Mouse (Mus musculus): ENCODE data around the gene Lrig2.

The Lrig2 gene

DNA sequence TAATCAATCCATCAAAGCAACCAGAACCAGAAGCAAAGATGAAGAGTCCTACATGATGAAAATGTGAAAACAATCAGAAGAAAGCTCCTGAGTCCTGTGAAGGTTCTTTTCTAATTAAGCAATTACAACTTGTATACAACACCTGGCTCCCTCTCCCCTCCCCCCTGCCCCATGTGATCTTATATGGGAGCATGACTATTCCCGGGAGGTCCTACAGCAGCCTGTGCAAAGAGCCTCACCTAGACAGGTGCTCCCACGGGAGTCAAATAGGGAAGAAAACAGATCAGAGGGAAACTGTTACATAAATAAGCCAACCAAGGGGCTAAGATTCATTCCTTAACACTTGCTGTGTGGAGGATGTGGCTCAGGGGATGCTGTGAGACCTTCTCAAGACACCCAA, 143.8 kb downstream of the Lrig2 start:
- no peak for DNase-seq (ENCODE audit: low spot score)

DNA sequence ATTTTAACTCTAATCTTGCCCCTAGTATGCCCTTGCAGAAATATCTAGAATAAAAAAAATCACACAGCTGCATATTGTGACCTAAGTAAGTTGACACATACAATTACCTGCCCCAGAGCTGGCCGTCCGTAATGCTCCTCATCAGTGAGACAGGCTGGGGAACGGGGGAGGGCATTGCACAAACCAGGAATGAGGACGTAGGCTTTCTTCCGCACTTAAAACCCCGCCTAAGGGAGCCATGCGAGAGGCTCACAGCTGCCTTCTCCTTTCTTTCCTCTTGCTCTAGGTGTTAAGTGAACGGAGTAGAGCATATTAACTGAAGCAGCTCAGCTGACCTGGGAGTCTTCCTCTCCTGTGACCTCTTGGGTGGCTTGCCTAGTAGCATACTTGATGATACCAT, 149.9 kb downstream of the Lrig2 start:
- DNase-seq (ENCODE audit: low spot score): no peak

DNA sequence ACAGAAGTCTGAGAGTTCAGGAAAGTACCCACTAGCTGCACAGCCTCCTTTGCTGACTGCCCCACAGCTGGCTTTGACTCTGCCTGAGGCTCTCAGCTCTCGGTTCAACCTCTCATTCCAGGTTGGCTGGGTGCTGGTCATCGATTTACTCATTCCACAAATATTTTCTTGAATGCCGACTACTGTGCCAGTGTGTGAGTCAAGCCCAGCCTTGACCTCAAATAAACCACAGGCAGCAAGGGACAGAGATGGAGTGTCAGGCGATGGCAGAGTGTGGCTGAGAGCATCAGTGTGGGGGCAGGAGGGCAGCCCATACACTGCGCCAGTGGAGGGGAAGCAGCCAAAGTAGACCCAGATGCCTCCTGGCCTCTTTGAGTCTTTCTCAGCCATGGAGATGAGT, 151.4 kb downstream of the Lrig2 start:
- peak; percentile 44 for DNase-seq (ENCODE audit: low spot score)

DNA sequence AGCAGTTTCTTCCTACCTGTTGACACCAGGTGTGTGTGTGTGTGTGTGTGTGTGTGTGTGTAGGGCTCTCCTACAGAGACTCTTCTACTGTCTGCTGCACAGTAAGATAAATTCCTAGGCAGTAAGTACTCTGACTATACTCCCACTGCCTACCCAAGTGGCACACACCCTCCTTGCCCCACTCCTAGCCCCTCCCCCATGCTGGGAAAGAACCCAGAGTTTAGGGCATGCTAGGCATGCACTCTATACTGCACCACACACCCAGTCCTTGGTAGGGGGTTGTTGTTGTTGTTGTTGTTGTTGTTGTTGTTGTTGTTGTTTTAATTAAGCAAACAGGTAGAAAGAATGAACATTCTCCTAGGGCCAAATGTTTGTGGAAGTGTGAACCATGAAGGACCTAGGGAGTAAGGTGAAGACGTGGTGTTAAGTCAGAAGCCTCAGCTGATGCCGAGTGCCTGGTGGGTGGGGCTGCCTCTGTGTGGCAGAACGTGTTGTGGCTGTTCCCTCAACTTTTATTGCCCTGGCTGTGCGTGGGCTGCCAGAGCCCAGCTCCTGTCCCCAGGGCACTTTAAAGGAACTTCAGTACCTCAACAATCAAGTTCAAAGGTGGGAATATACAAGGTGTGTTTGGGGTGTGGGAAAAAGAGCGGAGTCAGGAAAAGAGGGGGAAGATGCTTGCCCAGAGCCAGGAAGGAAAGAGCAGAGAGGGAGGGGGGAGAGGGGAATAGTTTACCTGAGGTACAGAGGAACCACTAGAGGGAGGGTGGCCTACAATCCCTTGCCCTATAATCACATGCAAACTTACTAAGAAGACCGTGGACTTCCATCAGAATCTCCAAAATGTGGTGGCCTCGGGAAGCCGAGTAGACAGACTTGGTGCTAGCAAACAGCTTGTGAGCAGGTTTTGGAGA, 152.2 kb downstream of the Lrig2 start:
- no peak for DNase-seq (ENCODE audit: low spot score)

DNA sequence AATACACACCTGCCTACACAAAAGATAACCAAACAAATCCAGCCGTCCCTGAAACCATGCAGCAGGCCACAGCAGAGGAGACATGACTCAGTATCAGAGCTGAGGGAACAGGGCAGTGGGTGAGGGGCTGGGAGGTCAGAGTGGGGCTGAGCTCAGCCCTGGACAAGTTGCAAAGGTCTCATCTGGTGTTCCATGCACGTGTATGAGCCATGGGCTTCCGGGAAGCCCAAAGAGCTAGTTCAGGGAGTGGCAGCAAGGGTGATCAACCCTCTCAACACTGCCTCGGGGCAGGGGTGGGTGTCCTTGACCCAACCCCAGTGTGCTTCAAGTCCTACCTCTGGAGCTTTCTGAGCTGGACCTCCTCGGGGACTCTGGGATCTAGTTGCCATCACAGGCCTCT, 153.0 kb downstream of the Lrig2 start:
- no peak for DNase-seq (ENCODE audit: low spot score)

DNA sequence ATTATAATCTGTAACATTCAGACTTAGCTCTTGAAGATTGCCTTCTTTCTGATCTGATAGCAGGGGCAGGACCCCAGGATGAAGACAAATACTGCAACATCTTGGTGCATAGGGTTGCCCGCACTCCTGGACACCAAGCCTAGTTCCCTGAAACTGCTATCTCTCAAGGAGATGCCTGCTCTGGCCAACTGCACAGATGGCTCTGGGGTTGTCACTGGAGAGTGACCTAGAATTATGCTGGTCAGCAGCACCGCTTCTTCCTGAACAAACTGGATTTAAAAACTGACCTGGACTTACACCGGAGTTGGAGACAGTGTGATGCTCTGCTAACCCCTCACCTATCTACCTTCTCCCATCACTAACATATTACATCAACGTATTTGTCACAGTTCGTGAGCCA, 155.6 kb downstream of the Lrig2 start:
- DNase-seq (ENCODE audit: low spot score): no peak

DNA sequence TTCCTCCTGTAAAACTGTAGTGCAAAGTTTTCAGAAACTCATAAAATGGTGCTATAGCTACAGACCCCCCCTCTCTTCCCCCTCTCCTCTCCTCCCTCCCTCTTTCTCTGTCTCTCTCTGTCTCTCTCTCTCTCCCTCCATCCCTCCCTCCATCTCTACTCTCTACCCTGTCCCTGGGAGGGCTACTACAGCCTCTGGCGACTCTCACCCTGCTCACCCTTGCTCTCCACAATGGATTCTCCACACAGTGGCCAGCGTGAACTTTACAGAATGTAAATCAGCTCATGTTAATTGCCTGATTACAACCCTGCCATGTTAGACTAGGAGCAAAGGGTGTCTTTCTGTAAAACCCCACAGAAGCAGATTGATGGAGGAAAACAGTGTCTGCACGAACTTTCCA, 157.8 kb downstream of the Lrig2 start:
- no peak for DNase-seq (ENCODE audit: low spot score)

DNA sequence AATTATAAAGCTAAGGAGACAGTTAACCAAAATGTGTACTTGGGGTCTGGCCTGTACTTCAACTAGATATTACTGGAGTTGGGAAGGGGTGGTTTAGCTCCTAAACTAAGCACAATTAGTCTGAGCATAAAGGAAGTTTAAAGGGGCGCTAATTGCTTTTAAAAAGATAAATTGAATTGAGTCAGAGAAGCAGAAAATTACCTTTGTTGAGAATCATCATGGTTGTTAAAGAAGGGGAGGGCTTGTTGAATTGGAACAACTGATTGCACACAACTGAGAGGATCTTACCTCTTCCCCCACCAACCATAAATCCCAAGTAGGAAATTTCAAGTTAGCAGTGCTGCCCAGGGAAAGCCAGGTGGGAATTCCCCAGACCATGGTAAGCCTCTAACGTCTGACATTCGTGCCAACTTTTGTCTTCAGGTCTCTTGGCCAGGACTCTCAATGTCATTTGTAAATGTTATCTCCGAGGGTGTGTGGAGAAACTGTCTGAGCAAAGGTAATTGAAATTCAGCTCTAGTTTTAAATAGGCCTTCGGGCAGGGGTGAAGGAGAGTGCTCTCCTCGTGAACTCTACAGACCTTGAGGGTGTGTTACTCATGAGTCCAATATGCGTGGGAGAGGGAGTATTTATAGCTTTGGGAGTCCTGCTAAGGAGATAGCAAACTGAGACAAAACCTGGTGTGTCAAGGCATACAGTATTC, 159.2 kb downstream of the Lrig2 start:
- no peak for DNase-seq (ENCODE audit: low spot score)

DNA sequence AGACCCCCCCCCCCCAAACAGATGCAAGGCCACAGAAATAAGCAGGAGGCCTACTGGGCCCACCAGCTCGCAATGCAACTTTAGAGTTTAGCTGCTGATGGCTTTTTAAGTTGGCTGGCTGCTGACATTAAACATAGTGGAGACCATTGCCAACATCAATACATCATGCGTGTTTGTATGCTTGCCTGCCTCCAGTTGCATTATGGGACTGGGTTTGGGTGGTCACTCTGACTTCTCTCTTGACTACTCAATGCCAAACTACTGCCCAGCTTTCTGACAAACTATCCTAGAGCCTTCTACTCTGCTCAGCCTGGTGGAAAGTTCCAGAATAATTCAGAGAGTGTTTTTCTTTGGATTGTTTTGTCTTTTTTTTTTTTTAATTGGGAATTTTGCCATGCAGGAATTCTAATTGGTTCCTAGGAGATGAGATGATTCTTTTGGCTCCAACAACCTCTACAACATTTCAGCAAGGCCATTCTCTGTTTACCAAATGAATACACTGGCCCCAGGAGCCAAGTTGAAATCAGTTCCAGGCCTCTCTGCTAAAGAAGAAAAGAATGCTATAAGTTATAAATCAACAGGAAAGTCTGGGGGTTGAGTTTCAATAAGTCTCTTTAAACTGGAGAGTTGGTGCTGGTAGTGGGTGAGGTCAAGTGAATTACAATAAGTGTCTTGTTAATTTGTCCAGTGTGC, 161.3 kb downstream of the Lrig2 start:
- peak; percentile 44 for DNase-seq (ENCODE audit: low spot score)

DNA sequence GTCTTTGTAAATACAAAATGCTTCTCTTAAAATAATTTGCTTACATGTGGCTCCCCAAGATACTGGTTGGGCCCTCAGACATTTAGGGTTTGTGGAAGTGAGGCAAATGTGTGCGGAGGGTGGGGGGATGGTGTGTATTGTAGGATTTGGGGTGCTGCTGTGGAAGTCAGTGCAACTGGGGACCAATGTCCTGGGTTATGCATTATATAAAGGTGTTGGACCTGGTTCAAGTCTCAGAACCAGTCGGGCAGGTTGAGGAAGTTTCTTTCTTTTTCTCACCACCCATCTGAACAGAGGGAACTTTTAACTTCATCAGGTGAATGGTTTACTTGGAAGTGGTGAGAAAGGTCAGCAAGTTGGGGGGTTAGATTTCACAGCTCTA, 161.9 kb downstream of the Lrig2 start:
- DNase-seq (ENCODE audit: low spot score): no peak

DNA sequence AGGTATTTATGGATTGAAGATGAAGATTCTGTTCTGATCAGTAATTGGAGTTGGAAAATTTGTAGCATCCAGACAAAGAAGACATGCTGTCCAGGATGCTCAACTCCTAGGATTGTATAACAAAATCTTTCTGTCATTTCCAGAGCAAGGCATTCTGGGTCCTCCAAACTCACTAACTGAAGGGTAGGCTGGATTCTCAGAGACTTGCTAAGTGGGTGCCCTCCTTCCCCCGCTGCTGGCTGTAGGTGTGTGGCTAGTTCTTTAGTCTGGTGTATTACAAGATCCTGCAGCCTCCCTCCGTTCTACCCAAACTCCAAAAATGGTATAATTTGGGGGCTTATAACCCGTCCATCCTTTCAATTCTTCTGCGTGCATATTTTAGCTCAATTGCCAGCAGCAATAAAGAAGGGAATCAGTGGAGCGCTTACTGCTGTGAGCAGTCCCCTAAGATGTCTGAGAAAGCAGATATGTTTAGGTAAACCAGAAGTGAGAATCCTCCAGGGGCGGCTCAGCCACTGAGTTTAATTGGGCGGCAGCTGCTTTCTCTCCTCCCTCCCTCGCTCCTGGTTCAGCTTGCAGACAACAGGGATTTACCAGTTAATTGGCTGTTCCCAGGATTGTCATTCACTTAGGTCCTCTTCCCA, 162.4 kb downstream of the Lrig2 start:
- DNase-seq (ENCODE audit: low spot score): no peak
